Mouse (Mus musculus) hindbrain, postnatal 0 days (tissue): ENCODE measurements around the gene Hist1h2ac. TPM values are rescaled to one million over a fixed set of nuclear protein-coding genes. Genes with fewer than 3 reads are reported as not detected.

Experiments
- ATAC-seq: fragments of 200-750 bp; cut with Nextera tagmentation; 2 replicates; pipeline ENCODE4 v1.8.0; 2017; ENCODE audit warnings: mild to moderate bottlenecking, moderate TSS enrichment, moderate library complexity
- DNase-seq: peaks from one replicate; pipeline ENCODE4 v3.0.0-alpha.2; 2015; ENCODE audit warnings: low spot score
- H3K27ac ChIP-seq: fragments of 300-500 bp; sonication (generic); 2 replicates; pipeline ENCODE4 v1.5.1; 2014; ENCODE audit warnings: mild to moderate bottlenecking
- H3K27me3 ChIP-seq: fragments of 300-500 bp; sonication (generic); 2 replicates; pipeline ENCODE4 v1.6.1; 2014; ENCODE audit warnings: low read length, mixed read lengths; ENCODE audit not compliant: insufficient read depth
- H3K36me3 ChIP-seq: fragments of 300-500 bp; sonication (generic); 2 replicates; pipeline ENCODE4 v1.6.1; 2014; ENCODE audit warnings: low read length, mixed read lengths; ENCODE audit not compliant: insufficient read depth
- H3K4me1 ChIP-seq: fragments of 300-500 bp; sonication (generic); 2 replicates; pipeline ENCODE4 v1.6.1; 2014; ENCODE audit warnings: antibody characterized with exemption, low read length, mixed read lengths; ENCODE audit not compliant: insufficient read depth
- H3K4me2 ChIP-seq: fragments of 300-500 bp; sonication (generic); 2 replicates; pipeline ENCODE4 v1.6.1; 2014; ENCODE audit warnings: low read depth, mild to moderate bottlenecking, low read length, moderate library complexity, mixed read lengths
- H3K4me3 ChIP-seq: fragments of 300-500 bp; sonication (generic); 2 replicates; pipeline ENCODE4 v1.5.1; 2014; ENCODE audit warnings: low read length
- H3K9ac ChIP-seq: fragments of 300-500 bp; sonication (generic); replicated peaks from 2 replicates; pipeline ENCODE4 v1.6.1; 2014; ENCODE audit warnings: mild to moderate bottlenecking, low read length, moderate library complexity, mixed read lengths
- H3K9me3 ChIP-seq: fragments of 300-500 bp; sonication (generic); 2 replicates; pipeline ENCODE4 v1.6.1; 2016; ENCODE audit warnings: low read length, mixed read lengths
- CTCF ChIP-seq: IDR thresholded peaks from 2 replicates; pipeline ENCODE4 v1.5.1; 2016; ENCODE audit warnings: antibody characterized with exemption, control low read depth, low read depth
- WGBS: fragments of 180-500 bp; shearing (Covaris S2); extraction: QIAGEN DNeasy Blood & Tissue Kit; methylation state at CpG from one replicate; pipeline ENCODE4 v1.1.7; 2014; 5-methylcytosine and 5-hydroxymethylcytosine counted together
- polyA plus RNA-seq: library from polyadenylated mRNA; unstranded; fragments of >200 nt; fragmentation: Nextera tagmentation; extraction: Ambion mirVana; gene quantifications from 2 replicates; pipeline ENCODE4 v1.2.1, GENCODE M21; 2015
- total RNA-seq: library from RNA; depleted of rRNA; stranded (reverse); fragments of >200 nt; gene quantifications from 2 replicates; pipeline ENCODE4 v1.2.3, GENCODE M21; 2014

The Hist1h2ac gene
- total and polyA plus RNA-seq, 2 experiments from 2014 or later, result 0.30 to 63.3 TPM

DNA sequence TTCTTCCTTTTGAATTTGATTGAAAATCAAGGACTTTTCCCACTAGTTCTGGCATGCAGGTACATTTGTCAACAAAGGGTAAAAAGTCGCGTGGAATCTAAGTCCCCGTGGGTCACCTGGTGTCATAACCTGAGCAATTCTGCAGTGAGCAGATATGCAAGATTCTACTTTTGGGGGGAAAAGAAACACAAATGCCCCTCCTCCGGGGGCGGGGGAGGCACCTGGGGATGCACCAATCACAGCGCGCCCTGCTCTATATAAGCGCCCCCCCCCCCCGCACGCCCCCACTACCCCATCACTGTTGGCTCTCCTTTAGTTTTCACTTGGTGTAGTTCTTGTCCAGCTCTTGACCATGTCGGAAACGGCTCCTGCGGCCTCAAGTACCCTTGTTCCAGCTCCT, 11.8 kb upstream of the Hist1h2ac start, which contains the start of gene Hist1h1t:
TSS of gene Hist1h1t (plus strand) at position 301 of the 400 bp plus-strand sequence.
- Histone ChIP-seq H3K27ac (no peak within 1 kb of the TSS), H3K4me3 (no peak within 1 kb of the TSS), H3K36me3 (no peaks in the 10 kb centered on the region), H3K9ac (no peak within 1 kb of the TSS), H3K27me3 (no peaks in the 10 kb centered on the region), H3K4me2 (no peak within 1 kb of the TSS), H3K4me1 (no peaks in the 10 kb centered on the region), H3K9me3 (no peaks in the 10 kb centered on the region)
- DNase-seq (no peak), ATAC-seq (no peak)
- TF ChIP-seq CTCF, result no peak
- 53% methylated on average over 13 of the region's 13 CpGs for WGBS

DNA sequence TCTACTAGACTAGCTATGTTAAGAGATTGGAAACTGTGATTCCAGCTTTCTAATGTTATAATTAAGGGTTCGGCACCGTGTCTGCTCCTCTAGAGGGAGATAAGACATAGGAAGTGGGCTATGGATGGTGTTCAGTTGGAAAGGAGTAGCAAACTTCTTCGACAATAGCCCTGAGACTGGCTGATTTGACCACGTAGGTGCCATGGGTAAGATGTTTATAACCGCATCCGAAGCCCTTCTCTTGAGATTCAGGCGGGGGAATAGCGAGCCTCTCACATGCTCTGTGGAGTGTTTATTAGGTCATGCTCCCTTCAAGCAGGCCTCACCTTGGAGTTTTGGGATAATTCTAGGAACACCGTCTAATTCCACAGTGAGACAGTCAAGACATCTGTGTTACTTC, 11.2 kb upstream of the Hist1h2ac start:
- ATAC-seq, result no peak
- WGBS, result 96% methylated on average over 9 of the region's 9 CpGs
- no peak overlapping the region for H3K4me3 ChIP-seq
- DNase-seq, result no peak
- H3K27me3 ChIP-seq, result no peaks in the 10 kb centered on the region
- no peak overlapping the region for H3K27ac ChIP-seq
- no peak for TF ChIP-seq CTCF
- H3K4me1 ChIP-seq, result no peaks in the 10 kb centered on the region
- no peak overlapping the region for H3K4me2 ChIP-seq
- no peak overlapping the region for H3K9ac ChIP-seq
- no peaks in the 10 kb centered on the region for H3K36me3 ChIP-seq
- H3K9me3 ChIP-seq, result no peaks in the 10 kb centered on the region

DNA sequence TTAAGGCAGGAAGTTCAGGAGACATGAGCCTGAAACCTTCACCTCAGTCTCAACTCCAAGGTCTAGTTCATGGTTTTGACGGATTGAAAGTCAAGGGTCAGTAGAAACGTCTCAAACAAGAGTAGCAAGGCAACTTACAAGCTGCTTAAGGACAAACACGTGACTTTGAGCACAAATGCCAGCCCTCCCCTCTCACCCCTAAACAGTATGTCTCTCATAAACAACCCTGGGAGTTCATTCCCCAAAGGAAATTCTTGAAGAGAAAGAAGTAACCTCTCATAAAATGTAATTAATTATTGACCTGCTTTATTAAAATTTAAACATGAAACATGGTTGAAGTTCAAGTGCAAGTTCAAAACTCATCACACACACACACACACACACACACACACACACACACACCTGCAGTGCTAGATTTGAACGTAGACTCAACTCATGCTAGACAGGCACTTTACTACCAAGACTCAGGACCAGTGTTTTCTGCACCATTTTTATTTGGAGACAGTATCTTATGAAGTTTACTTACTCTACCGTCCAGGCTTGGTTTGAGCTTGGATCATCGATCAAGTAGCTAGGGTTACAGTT, 10.2 kb upstream of the Hist1h2ac start:
- Histone ChIP-seq H3K9me3 (no peaks in the 10 kb centered on the region), H3K36me3 (no peaks in the 10 kb centered on the region), H3K4me1 (no peaks in the 10 kb centered on the region), H3K4me3 (no peak overlapping the region), H3K27ac (no peak overlapping the region), H3K27me3 (no peaks in the 10 kb centered on the region), H3K4me2 (no peak overlapping the region), H3K9ac (no peak overlapping the region)
- ATAC-seq, result no peak
- no peak for DNase-seq
- TF ChIP-seq CTCF, result no peak
- WGBS, result 82% methylated on average over 6 of the region's 6 CpGs

DNA sequence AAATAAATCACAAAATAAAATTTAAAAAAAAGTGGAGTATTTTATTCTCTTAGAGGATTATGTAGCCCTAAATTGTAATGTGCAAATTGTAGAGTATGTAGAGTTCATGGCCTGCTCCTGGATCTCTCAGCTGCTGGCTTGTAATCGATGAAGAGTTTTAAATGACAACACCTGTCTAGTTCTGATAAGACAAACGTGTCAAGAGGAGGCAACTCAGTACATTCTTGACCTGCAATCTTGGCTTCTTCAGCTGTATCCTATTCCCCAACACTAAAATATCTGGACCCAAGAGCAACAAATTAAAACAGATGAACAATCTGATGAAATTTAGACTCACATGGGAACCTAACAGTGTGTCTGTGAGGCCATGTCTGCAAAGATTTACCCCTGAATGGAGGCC, 5.7 kb upstream of the Hist1h2ac start:
- Histone ChIP-seq H3K4me1 (no peaks in the 10 kb centered on the region; the same call in 1 of the 2 replicates), H3K27me3 (no peaks in the 10 kb centered on the region), H3K9me3 (no peaks in the 10 kb centered on the region), H3K27ac (no peak overlapping the region), H3K36me3 (no peaks in the 10 kb centered on the region), H3K4me2 (no peak overlapping the region), H3K4me3 (no peak overlapping the region), H3K9ac (no peak overlapping the region)
- WGBS, result 74% methylated on average over 2 of the region's 2 CpGs
- ATAC-seq (no peak), DNase-seq (no peak)
- no peak for TF ChIP-seq CTCF

DNA sequence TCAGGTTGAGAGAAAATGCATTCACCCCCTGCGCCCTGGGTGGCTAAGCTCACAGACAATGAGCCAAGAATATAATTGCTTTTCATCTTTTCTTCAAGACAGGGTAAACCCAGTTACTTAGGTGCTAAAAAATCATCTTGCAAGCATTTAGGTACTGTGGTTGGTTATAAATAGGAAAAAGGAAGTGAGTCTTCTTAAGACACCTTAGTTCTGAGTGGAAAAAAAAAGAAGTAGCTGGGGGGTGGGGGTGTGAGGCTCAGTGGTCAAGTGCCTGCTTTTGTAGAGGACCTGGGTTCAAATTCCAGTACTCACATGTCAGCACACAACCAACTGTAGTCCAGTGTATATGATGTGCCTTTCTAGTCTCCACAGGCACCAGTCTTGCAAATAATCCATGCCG, 5.2 kb upstream of the Hist1h2ac start:
- 95% methylated on average over 2 of the region's 2 CpGs for WGBS
- Histone ChIP-seq H3K4me1 (no peaks in the 10 kb centered on the region; the same call in 1 of the 2 replicates), H3K9ac (no peak overlapping the region), H3K4me3 (no peak overlapping the region), H3K9me3 (no peaks in the 10 kb centered on the region), H3K36me3 (no peaks in the 10 kb centered on the region), H3K4me2 (no peak overlapping the region), H3K27ac (no peak overlapping the region), H3K27me3 (no peaks in the 10 kb centered on the region)
- DNase-seq, result no peak
- no peak for ATAC-seq
- no peak for TF ChIP-seq CTCF

DNA sequence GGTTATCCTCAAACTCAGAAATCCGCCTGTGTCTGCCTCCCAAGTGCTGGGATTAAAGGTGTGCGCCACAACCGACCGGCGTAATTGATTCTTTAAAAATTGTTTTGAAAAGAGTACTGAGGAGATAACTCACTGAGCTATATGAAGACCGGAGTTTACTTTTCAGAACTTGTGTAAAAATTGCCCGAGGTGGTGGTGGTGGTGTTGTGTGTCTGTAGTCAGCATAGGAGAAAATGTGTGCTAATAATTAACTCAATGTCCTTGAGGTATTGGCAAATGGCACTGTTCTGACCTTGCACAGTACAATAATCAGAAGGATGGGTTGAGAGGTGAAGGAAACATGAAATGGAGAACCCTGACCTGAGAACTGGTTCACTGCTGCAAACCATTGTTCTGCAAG, 4.2 kb upstream of the Hist1h2ac start:
- Histone ChIP-seq H3K9ac (no peak overlapping the region), H3K4me1 (no peaks in the 10 kb centered on the region; the same call in 1 of the 2 replicates), H3K27me3 (no peaks in the 10 kb centered on the region), H3K27ac (no peak overlapping the region), H3K36me3 (no peaks in the 10 kb centered on the region), H3K9me3 (no peaks in the 10 kb centered on the region), H3K4me3 (no peak overlapping the region), H3K4me2 (no peak overlapping the region)
- ATAC-seq (no peak), DNase-seq (no peak)
- 95% methylated on average over 7 of the region's 7 CpGs for WGBS
- no peak for TF ChIP-seq CTCF

DNA sequence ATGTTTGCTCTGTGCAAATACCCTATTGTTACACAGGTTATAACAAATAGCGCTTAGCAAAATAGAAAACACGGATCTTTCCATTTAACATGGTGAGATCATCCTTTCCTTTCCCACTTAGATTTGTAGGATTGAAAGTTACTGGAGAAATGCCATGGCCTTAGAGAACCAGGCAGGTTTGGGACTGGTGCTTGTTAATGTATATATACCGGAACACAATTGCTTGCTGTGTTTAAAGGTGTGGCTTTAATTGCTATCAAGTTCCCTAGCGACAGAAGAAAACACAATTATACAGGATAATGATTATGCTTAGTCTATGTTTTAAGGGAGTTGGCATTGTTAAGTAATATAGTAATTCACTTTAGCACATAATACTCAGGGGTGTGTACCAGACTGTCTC, 3.4 kb upstream of the Hist1h2ac start:
- Histone ChIP-seq H3K4me3 (no peak overlapping the region), H3K27me3 (no peaks in the 10 kb centered on the region), H3K4me2 (no peak overlapping the region), H3K9ac (no peak overlapping the region), H3K36me3 (no peaks in the 10 kb centered on the region), H3K4me1 (peaks cover 3% of the 10 kb centered on the region; the same call in 1 of the 2 replicates), H3K9me3 (no peaks in the 10 kb centered on the region), H3K27ac (no peak overlapping the region)
- 87% methylated on average over 4 of the region's 4 CpGs for WGBS
- DNase-seq (no peak), ATAC-seq (no peak)
- TF ChIP-seq CTCF, result no peak
